Mouse (Mus musculus): Measurements from ENCODE around the gene Sgsm3. TPM values are rescaled to one million over a fixed set of nuclear protein-coding genes. Genes with fewer than 3 reads are reported as not detected.
"Not testable (repeated sequence)": the region's sequence is repeated elsewhere in the genome, so short reads cannot be mapped to it uniquely, and the experiment has no call there.

Gene Sgsm3
- 10 to 100 TPM; 79.1 to 80.8 TPM for total RNA-seq (2021)

GRCm38 (mm10) chr15:80977620-80978334 lies at the start of gene Sgsm3:
Gene Sgsm3, plus strand, starts transcription at chr15:80977765.
- peak; percentile 74 to 90 for DNase-seq (ENCODE audit: extremely low spot score in 1 of 2, low spot score in 2 of 2)
- intact Hi-C loops (cut with DNase I) = no loop called here

DNA sequence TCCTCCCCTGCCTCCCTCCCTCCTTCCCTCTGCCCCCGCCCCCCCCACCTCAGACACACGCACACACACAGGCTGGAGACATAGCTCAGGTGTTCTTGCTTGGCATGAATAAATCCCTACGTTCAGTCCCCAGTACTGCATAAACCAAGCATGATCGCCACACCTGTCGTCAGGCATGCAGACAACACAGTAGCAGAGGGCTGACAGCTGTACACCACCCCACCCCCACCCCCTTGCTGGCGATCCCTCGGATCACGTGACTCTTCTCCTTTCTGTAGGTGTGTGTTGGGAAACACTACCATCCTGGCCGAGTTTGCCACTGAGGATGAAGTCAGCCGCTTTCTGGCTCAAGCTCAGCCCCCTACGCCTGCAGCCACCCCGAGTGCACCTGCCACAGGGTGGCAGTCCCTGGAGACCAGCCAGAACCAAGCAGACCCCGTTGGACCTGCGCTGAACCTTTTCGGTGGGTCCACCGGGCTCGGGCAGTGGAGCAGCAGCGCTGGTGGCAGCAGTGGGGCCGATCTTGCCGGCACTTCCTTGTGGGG lies 48.7 kb upstream of the Sgsm3 start:
- intact Hi-C loops (cut with DNase I) = loop anchor here (5.0 kb wide), 1 partner anchor 42 kb away; no protein-coding TSS in a partner anchor
- DNase-seq (ENCODE audit: extremely low spot score in 1 of 2, low spot score in 2 of 2) = peak in 1 of 2 experiments; percentile 34

GRCm38 (mm10) chr15:80930048-80930571 lies 47.5 kb upstream of the Sgsm3 start:
- intact Hi-C loops (cut with DNase I) = no loop called here
- DNase-seq (ENCODE audit: extremely low spot score in 1 of 2, low spot score in 2 of 2) = no peak

DNA sequence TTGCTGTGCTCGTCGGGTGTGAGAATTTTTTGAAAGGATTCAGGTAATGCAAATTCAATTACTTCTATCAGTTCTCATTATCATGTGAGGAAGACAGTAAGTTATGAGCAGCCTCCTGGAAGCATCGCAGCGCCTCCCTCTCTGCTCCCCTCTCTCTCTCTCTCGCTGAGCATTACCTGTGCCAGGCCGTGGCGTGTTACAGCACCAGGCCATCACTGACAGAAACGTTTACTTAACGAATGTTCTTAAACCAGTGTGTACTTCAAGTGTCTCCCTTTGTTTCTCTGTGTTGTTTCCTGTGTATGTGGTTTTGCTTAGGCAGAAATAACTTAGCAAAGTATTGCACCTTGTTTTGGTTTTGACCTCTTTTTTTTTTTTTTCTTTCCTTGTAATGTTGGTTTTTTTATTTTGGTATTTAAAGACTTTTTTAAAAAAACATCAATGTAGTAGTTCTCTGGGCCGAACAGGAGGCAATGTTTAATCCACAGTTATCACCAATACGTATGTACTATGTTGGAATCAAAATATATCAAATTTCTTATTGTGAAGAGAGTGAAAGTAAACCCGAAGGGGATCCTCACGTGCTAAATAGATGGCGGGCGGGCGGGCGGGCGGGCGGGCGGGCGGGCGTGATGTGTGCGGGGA lies 46.8 kb upstream of the Sgsm3 start:
- intact Hi-C loops (cut with DNase I) = not testable (repeated sequence)

DNA sequence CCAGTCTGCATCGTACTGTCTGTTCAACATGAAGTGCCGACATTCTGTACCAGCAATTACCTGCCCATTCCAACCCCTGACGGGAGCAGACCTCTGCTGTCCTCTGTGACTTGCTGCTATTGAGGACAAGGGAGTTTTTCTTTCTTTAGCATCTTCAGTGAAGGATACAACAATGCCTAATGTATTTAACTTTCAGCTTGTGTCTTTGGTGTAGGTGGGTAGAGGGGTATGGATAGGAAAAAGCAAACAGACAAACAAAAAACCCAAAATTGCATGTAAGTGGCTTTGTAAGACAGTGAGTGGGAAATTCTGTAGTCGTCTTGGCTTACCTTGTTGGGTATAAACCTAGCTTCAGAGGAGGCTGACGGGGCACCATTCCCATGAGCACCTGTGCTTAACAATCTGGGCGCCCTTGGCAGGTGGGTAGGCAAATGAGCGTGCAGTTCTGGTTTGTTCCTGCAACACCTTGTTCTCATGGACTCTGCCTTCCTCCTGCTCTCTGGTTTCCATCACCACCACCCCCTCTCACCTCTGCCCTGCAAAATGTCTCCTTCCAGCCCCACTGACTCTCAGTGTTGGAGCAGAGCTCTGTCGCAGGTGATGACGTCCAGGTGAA lies 46.1 kb upstream of the Sgsm3 start:
- no peak for DNase-seq (ENCODE audit: extremely low spot score in 1 of 2, low spot score in 2 of 2)
- intact Hi-C loops (cut with DNase I) = no loop called here

More for the DNA sequence above, 46.8 kb upstream of the Sgsm3 start:
- DNase-seq (ENCODE audit: extremely low spot score in 1 of 2, low spot score in 2 of 2) = not testable (repeated sequence)

DNA sequence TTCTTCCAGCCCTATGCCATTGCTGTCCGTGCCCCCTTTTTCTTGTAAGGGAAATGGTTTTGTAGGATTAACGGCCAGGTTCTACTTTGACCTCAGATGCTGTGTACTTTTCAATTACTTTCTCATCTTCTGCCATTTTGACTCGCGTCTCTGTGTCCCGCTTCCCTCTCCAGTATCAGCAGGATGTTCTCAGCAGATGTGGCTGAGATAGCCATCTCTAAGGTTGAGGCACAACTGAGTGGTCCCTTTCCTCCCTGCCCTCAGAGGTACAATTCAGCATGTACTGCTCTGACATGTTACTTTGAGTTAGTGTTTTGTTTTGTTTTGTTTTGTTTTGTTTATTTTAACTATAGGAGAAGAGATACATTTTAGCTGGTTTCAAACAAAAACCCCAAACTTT lies 42.7 kb upstream of the Sgsm3 start:
- intact Hi-C loops (cut with DNase I) = no loop called here
- DNase-seq (ENCODE audit: extremely low spot score in 1 of 2, low spot score in 2 of 2) = no peak

DNA sequence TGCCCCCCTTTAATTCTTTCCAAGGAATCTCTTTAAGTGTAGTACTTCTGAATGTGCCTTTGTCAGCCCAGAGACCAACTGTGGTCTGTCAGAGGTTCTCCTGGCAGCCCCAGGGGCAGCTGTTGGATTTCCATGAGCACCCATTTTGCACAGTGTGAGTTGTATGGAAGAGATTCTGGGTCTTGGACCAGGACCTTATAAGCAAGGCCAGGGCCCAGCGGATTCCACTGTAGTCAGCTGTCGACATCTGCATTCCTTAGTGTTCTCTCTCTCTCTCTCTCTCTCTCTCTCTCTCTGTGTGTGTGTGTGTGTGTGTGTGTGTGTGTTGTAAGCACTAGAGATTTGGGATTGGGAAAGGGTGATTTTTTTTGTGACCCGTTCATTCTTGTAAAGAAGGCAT lies 40.9 kb upstream of the Sgsm3 start:
- intact Hi-C loops (cut with DNase I) = no loop called here
- DNase-seq (ENCODE audit: extremely low spot score in 1 of 2, low spot score in 2 of 2) = no peak

- intact Hi-C loops (cut with DNase I) = no loop called here
- DNase-seq (ENCODE audit: extremely low spot score in 1 of 2, low spot score in 2 of 2) = no peak
These were observed 39.0 kb upstream of the Sgsm3 start for GRCm38 (mm10) chr15:80938615-80939014.

DNA sequence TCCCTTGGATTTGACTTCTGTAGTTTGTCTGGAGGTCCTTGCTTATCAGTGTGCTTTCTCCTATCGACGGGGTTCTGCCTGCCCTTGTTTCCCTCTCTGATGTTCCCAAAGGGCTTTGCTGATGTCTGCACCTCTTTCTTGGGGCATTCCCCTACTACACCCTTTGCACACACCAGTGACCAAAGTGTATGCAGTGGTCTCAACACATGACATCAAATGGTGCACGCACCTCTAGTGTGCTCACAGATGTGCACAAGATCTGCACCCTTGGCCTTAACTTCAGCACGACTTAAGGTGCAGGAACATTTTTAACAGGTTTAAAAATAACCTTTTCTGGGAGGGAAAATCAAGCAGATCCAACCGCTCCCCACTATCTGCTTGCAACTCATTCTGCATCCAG lies 38.2 kb upstream of the Sgsm3 start:
- intact Hi-C loops (cut with DNase I) = no loop called here
- DNase-seq (ENCODE audit: extremely low spot score in 1 of 2, low spot score in 2 of 2) = no peak

GRCm38 (mm10) chr15:80941468-80942040 lies 36.0 kb upstream of the Sgsm3 start:
- DNase-seq (ENCODE audit: extremely low spot score in 1 of 2, low spot score in 2 of 2) = no peak
- intact Hi-C loops (cut with DNase I) = no loop called here

- DNase-seq (ENCODE audit: extremely low spot score in 1 of 2, low spot score in 2 of 2) = peak in 1 of 2 experiments; percentile 45
- intact Hi-C loops (cut with DNase I) = loop anchor here (5.0 kb wide), 1 partner anchor 239 kb away; no protein-coding TSS in a partner anchor
These were observed 31.7 kb upstream of the Sgsm3 start for GRCm38 (mm10) chr15:80945851-80946250.

DNA sequence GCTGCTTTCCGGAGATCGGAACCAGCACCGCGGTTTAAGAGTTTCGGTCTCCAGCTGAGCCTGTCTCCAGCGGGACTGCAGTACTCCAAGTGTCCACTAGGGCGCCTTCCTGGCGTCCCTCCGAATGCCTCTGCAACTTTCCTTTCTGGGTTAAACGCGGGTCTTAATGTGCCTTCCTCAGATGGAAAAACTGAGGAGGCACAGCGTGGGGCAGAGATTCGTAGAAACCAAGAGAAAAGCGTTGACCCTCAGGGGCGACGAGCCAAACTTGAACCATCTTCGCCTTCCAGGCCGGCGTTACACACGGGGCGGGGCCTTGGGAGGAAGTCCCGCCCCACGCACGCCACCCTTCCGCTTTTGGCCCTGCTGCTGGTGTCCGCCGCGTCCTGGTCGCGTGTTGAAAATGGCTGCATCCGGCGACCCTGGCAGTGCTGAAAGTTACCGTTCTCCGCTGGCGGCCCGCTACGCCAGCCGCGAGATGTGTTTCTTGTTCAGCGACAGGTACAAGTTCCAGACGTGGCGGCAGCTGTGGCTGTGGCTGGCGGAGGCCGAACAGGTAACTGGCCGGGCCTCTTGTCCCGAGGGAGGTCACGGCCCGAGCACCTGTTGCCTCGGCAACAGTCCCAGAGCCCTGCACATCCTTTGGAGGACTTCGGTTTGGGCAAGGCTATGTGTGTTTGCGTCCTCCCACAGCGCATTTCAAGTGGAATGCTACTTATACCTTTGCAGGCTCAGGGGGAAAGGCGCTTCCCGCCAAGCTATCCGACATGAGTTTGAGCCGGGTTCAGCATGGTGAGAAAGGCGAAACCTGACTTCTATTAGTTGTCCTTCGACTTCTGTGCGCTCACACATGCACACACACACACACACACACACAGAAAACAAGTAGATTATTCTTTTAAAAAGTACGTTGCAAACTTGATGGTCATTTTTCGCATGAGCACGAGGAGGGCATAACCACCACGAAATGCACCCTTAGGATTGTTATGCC lies 29.1 kb upstream of the Sgsm3 start, which contains the start of gene Adsl:
TSS of gene Adsl (plus strand) at position 346 of the 991 bp plus-strand sequence.
- peak; percentile 75 to 93 for DNase-seq (ENCODE audit: extremely low spot score in 1 of 2, low spot score in 2 of 2)
- intact Hi-C loops (cut with DNase I) = loop anchor here (5.0 kb wide), 1 partner anchor 241 kb away; no protein-coding TSS in a partner anchor

GRCm38 (mm10) chr15:80949431-80949830 lies 28.1 kb upstream of the Sgsm3 start:
- intact Hi-C loops (cut with DNase I) = loop anchor here (5.0 kb wide), 1 partner anchor 242 kb away; no protein-coding TSS in a partner anchor
- DNase-seq (ENCODE audit: extremely low spot score in 1 of 2, low spot score in 2 of 2) = no peak

- DNase-seq (ENCODE audit: extremely low spot score in 1 of 2, low spot score in 2 of 2) = no peak
- intact Hi-C loops (cut with DNase I) = no loop called here
These were observed 27.5 kb upstream of the Sgsm3 start for GRCm38 (mm10) chr15:80950055-80950454.

DNA sequence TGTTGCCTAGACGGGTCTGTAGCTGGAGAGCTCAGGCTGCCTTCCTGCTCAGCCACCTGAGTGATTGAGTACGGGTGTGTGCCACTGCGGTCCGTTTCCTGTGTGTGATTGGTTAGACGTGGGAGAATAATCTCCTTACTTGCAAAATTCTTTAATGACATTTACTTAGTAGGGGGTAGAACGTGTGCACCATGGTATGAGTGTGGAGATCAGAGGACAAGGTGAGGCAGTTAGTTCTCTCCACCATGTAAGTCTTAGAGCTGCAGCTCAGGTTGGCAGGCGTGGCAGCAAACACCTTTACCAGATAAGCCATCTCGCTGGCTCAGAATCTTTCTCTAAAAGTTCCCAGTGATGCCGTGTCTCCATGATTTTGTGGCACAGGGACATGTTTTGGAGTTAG lies 23.6 kb upstream of the Sgsm3 start:
- no peak for DNase-seq (ENCODE audit: extremely low spot score in 1 of 2, low spot score in 2 of 2)
- intact Hi-C loops (cut with DNase I) = no loop called here

GRCm38 (mm10) chr15:80954861-80955260 lies 22.7 kb upstream of the Sgsm3 start:
- intact Hi-C loops (cut with DNase I) = no loop called here
- DNase-seq (ENCODE audit: extremely low spot score in 1 of 2, low spot score in 2 of 2) = no peak

- DNase-seq (ENCODE audit: extremely low spot score in 1 of 2, low spot score in 2 of 2) = no peak
These were observed 21.6 kb upstream of the Sgsm3 start for GRCm38 (mm10) chr15:80955836-80956438.

More at GRCm38 (mm10) chr15:80955836-80956438, 21.6 kb upstream of the Sgsm3 start:
- intact Hi-C loops (cut with DNase I) = no loop called here
